Mouse (Mus musculus) liver, embryonic 14.5 days (tissue): Measurements from ENCODE around the gene Mcrs1.

Experiments used
- CTCF ChIP-seq: IDR thresholded peaks from 2 replicates; pipeline ENCODE4 v1.5.1; 2016; ENCODE audit warnings: antibody characterized with exemption, low read depth, control low read depth
- EP300 ChIP-seq: IDR thresholded peaks from 2 replicates; pipeline ENCODE4 v1.6.1; 2016; ENCODE audit warnings: antibody characterized with exemption, low read depth

DNA sequence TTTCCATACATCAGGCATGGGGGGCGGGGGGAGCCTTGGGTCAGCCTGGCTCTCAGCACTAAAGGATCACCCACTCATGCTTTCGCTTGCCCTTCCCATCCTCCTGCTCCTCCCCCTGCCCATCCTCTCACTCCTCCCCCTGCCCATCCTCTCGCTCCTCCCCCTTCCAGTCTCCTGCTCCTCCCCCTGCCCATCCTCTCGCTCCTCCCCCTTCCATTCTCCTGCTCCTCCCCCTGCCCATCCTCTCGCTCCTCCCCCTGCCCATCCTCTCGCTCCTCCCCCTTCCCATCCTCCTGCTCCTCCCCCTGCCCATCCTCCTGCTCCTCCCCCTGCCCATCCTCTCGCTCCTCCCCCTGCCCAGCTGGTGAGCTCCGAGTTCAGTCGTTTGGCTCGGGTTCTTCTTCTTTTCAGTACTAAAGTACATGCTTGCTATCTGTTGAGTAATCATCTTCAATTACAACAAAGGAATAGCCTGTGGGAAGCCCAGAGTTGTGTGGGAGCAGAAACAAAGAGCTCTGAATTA, 8.0 kb upstream of the Mcrs1 start:
- no peak for TF ChIP-seq CTCF
- TF ChIP-seq EP300 = no peak
